Mouse (Mus musculus) hematopoietic stem cell, adult 5-6 weeks (primary cell): ENCODE measurements around the gene Gabpb2. TPM values are rescaled to one million over a fixed set of nuclear protein-coding genes. Genes with fewer than 3 reads are reported as not detected.
"Not testable (repeated sequence)": the region's sequence is repeated elsewhere in the genome, so short reads cannot be mapped to it uniquely, and the experiment has no call there.

Source experiments
- ATAC-seq, 2 experiments: fragments of 125-278 bp in 1 of 2; replicated peaks in 1 of 2; 2 replicates each; pipeline ENCODE4 v1.8.0; 2016 to 2017; ENCODE audit warnings: inconsistent platforms in 2 of 2, mild to moderate bottlenecking in 2 of 2, moderate number of reproducible peaks in 2 of 2, low read depth in 1 of 2, moderate TSS enrichment in 1 of 2; ENCODE audit not compliant: low FRiP score in 2 of 2, poor library complexity in 2 of 2, severe bottlenecking in 2 of 2, insufficient read depth in 1 of 2, low TSS enrichment in 1 of 2
- total RNA-seq: library from RNA; stranded (forward); fragments of 172-1452, 232-1000 nt; gene quantifications from 2 replicates; pipeline ENCODE4 v1.2.3, GENCODE M21; 2017

Gabpb2 gene
- total RNA-seq, 1 experiment from 2014 or later = 52.8 TPM

- ATAC-seq = not testable (repeated sequence)
These were observed 4.7 kb downstream of the Gabpb2 start for GRCm38 (mm10) chr3:95212889-95213608.

- no peak for ATAC-seq
These were observed 7.1 kb downstream of the Gabpb2 start for GRCm38 (mm10) chr3:95210585-95210984.

- no peak for ATAC-seq
These were observed 9.4 kb downstream of the Gabpb2 start for GRCm38 (mm10) chr3:95208286-95208685.

- ATAC-seq = no peak
These were observed 13.8 kb downstream of the Gabpb2 start for GRCm38 (mm10) chr3:95203880-95204279.

GRCm38 (mm10) chr3:95200562-95200961, 17.2 kb downstream of the Gabpb2 start:
- no peak for ATAC-seq

GRCm38 (mm10) chr3:95200132-95200531, 17.6 kb downstream of the Gabpb2 start:
- ATAC-seq = no peak

- no peak for ATAC-seq
These were observed 18.6 kb downstream of the Gabpb2 start for GRCm38 (mm10) chr3:95199101-95199500.

- no peak for ATAC-seq
These were observed 21.9 kb downstream of the Gabpb2 start for GRCm38 (mm10) chr3:95195772-95196171.

GRCm38 (mm10) chr3:95194721-95195135, 23.0 kb downstream of the Gabpb2 start:
- ATAC-seq = no peak

GRCm38 (mm10) chr3:95186888-95187287, 30.8 kb downstream of the Gabpb2 start:
- ATAC-seq = no peak

GRCm38 (mm10) chr3:95186100-95186499, 31.6 kb downstream of the Gabpb2 start:
- no peak for ATAC-seq

- ATAC-seq = no peak
These were observed 32.7 kb downstream of the Gabpb2 start for GRCm38 (mm10) chr3:95184796-95185577.

GRCm38 (mm10) chr3:95181841-95182240, 35.9 kb downstream of the Gabpb2 start:
- no peak for ATAC-seq

GRCm38 (mm10) chr3:95179890-95180289, 37.8 kb downstream of the Gabpb2 start:
- ATAC-seq = no peak

- no peak for ATAC-seq
These were observed 38.8 kb downstream of the Gabpb2 start for GRCm38 (mm10) chr3:95178948-95179347.

- no peak for ATAC-seq
These were observed 40.1 kb downstream of the Gabpb2 start for GRCm38 (mm10) chr3:95177583-95177982.

GRCm38 (mm10) chr3:95176500-95176899, 41.2 kb downstream of the Gabpb2 start:
- no peak for ATAC-seq

- ATAC-seq = peak; percentile 77 to 84
These were observed 43.6 kb downstream of the Gabpb2 start for GRCm38 (mm10) chr3:95174011-95174592.
